Mouse (Mus musculus) heart, adult 2 months (tissue): Measurements from ENCODE around the gene Rhox4e. TPM values are rescaled to one million over a fixed set of nuclear protein-coding genes. Genes with fewer than 3 reads are reported as not detected.
"Not testable (repeated sequence)": the region's sequence is repeated elsewhere in the genome, so short reads cannot be mapped to it uniquely, and the experiment has no call there.

Source experiments
- DNase-seq, 2 experiments: peaks; one replicate each; pipeline ENCODE4 v3.0.0; 2021
- H3K27ac ChIP-seq: fragments of 200-600 bp; 2 replicates; pipeline ENCODE4 v1.8.1; 2022
- H3K27me3 ChIP-seq: fragments of 200-500 bp; 2 replicates; pipeline ENCODE4 v1.6.1; 2012; ENCODE audit warnings: mild to moderate bottlenecking, low read length, inconsistent platforms, mixed read lengths; ENCODE audit not compliant: control insufficient read depth, insufficient read depth
- H3K36me3 ChIP-seq: fragments of 200-500 bp; 2 replicates; pipeline ENCODE4 v1.6.1; 2012; ENCODE audit warnings: low read length, inconsistent platforms; ENCODE audit not compliant: control insufficient read depth, insufficient read depth
- H3K4me1 ChIP-seq: fragments of 200-500 bp; 2 replicates; pipeline ENCODE4 v1.6.1; 2011; ENCODE audit warnings: low read length; ENCODE audit not compliant: control insufficient read depth, insufficient read depth
- H3K4me3 ChIP-seq: fragments of 200-600 bp; 2 replicates; pipeline ENCODE4 v1.8.1; 2022
- H3K79me2 ChIP-seq: fragments of 200-500 bp; replicated peaks from 2 replicates; pipeline ENCODE4 v1.6.1; 2012; ENCODE audit warnings: mild to moderate bottlenecking, inconsistent platforms, low read length, moderate library complexity, mixed read lengths; ENCODE audit not compliant: control insufficient read depth, insufficient read depth
- H3K9ac ChIP-seq: fragments of 200-500 bp; 2 replicates; pipeline ENCODE4 v1.6.1; 2012; ENCODE audit warnings: low read depth, mild to moderate bottlenecking, control low read depth, inconsistent platforms, low read length, mixed read lengths
- WGBS: fragments of 180-500 bp; shearing (Covaris S2); methylation state at CpG from one replicate; pipeline ENCODE4 v1.1.7; 2018; 5-methylcytosine and 5-hydroxymethylcytosine counted together
- intact Hi-C: fragments of 180-260 bp; cut with DNase I; formaldehyde crosslinking; loops from one replicate; pipeline ENCODE4 v1.15.1; 2025
- long read RNA-seq: library from polyadenylated mRNA; stranded (forward); transcript quantifications from one replicate; pipeline ENCODE4 v2.0.0, GENCODE M21; 2021
- polyA plus RNA-seq: library from polyadenylated mRNA; depleted of rRNA; stranded (reverse); fragments of >200 nt; gene quantifications from 2 replicates; pipeline ENCODE4 v1.2.3, GENCODE M21; 2012; rRNA removed
- total RNA-seq, 2 experiments: library from RNA; stranded (reverse); gene quantifications; 2 replicates each; pipeline ENCODE4 v1.2.3; 2021

Gene Rhox4e
- total RNA-seq (not detected), polyA plus RNA-seq (not detected in 2 replicates)
- long read RNA-seq = 0 reads

- H3K4me1 ChIP-seq, H3K9ac ChIP-seq, H3K27me3 ChIP-seq, H3K4me3 ChIP-seq, H3K79me2 ChIP-seq, H3K27ac ChIP-seq, intact Hi-C loops, H3K36me3 ChIP-seq, DNase-seq: not testable (repeated sequence)
- WGBS = 96% methylated on average over 9 of the region's 18 CpGs
These were observed at the start of gene Rhox4e for GRCm38 (mm10) chrX:37557112-37557511. TSS of gene Rhox4e (plus strand) at chrX:37557412.

- H3K27me3 ChIP-seq, DNase-seq, H3K79me2 ChIP-seq, H3K27ac ChIP-seq, H3K36me3 ChIP-seq, H3K4me1 ChIP-seq, H3K4me3 ChIP-seq, H3K9ac ChIP-seq, intact Hi-C loops: not testable (repeated sequence)
- 92% methylated on average over 17 of the region's 18 CpGs for WGBS
These were observed 43.2 kb upstream of the Rhox4e start, which contains the start of gene Rhox4d for GRCm38 (mm10) chrX:37514059-37514458. TSS of gene Rhox4d (plus strand) at chrX:37514359.

- not testable (repeated sequence) for H3K79me2 ChIP-seq
These were observed 27.1 kb upstream of the Rhox4e start, which contains the start of gene Rhox2e for GRCm38 (mm10) chrX:37530152-37530551. TSS of gene Rhox2e (plus strand) at chrX:37530452.

GRCm38 (mm10) chrX:37541719-37542118 is 15.5 kb upstream of the Rhox4e start, which contains the start of gene Rhox3e:
TSS of gene Rhox3e (plus strand) at chrX:37542019.
- H3K79me2 ChIP-seq, H3K4me1 ChIP-seq, intact Hi-C loops, H3K9ac ChIP-seq, H3K27ac ChIP-seq, H3K27me3 ChIP-seq, DNase-seq, H3K36me3 ChIP-seq, H3K4me3 ChIP-seq: not testable (repeated sequence)
- WGBS = 75% methylated on average over 1 of the region's 4 CpGs

More at GRCm38 (mm10) chrX:37530152-37530551, 27.1 kb upstream of the Rhox4e start, which contains the start of gene Rhox2e:
- DNase-seq, H3K27ac ChIP-seq, H3K36me3 ChIP-seq, H3K4me3 ChIP-seq, H3K9ac ChIP-seq, H3K27me3 ChIP-seq, H3K4me1 ChIP-seq, intact Hi-C loops: not testable (repeated sequence)
- WGBS = 100% methylated on average over 2 of the region's 8 CpGs

- H3K27me3 ChIP-seq, H3K9ac ChIP-seq, H3K4me1 ChIP-seq, DNase-seq, H3K79me2 ChIP-seq, H3K27ac ChIP-seq, intact Hi-C loops, H3K4me3 ChIP-seq, H3K36me3 ChIP-seq: not testable (repeated sequence)
- 86% methylated on average over 8 of the region's 8 CpGs for WGBS
These were observed 13.9 kb downstream of the Rhox4e start, which contains the start of gene Rhox2f for GRCm38 (mm10) chrX:37571105-37571504. TSS of gene Rhox2f (plus strand) at chrX:37571405.

GRCm38 (mm10) chrX:37572638-37573037 is 15.4 kb downstream of the Rhox4e start:
- H3K27ac ChIP-seq, DNase-seq, H3K4me3 ChIP-seq, H3K27me3 ChIP-seq, H3K36me3 ChIP-seq, H3K79me2 ChIP-seq, H3K9ac ChIP-seq, intact Hi-C loops, H3K4me1 ChIP-seq: not testable (repeated sequence)
- WGBS = 56% methylated on average over 2 of the region's 2 CpGs

GRCm38 (mm10) chrX:37580692-37581091 is 23.5 kb downstream of the Rhox4e start, which contains the start of gene Rhox3f:
TSS of gene Rhox3f (plus strand) at chrX:37580992.
- H3K36me3 ChIP-seq, H3K79me2 ChIP-seq, H3K27ac ChIP-seq, DNase-seq, H3K9ac ChIP-seq, H3K4me3 ChIP-seq, intact Hi-C loops, H3K27me3 ChIP-seq, H3K4me1 ChIP-seq: not testable (repeated sequence)

GRCm38 (mm10) chrX:37607604-37608003 is 50.4 kb downstream of the Rhox4e start, which contains the start of gene Rhox4f:
TSS of gene Rhox4f (minus strand) at chrX:37607704.
- H3K4me1 ChIP-seq, H3K4me3 ChIP-seq, H3K36me3 ChIP-seq, H3K27me3 ChIP-seq, H3K79me2 ChIP-seq, H3K27ac ChIP-seq, intact Hi-C loops, H3K9ac ChIP-seq, DNase-seq: not testable (repeated sequence)
- 89% methylated on average over 17 of the region's 19 CpGs for WGBS
